Mouse (Mus musculus): ENCODE results near the gene Eps15l1. TPM values are rescaled to one million over a fixed set of nuclear protein-coding genes. Genes with fewer than 3 reads are reported as not detected.
A peak's percentile ranks its signal among the peaks of the same experiment; 100 is the strongest.

The Eps15l1 gene
- polyA plus RNA-seq, 1 experiment from 2014 or later: 71.2 TPM

- H3K27ac ChIP-seq (replicated peaks): no peak overlapping the region
- no peaks in the 10 kb centered on the region for H3K36me3 ChIP-seq
- DNase-seq (ENCODE audit: low spot score): no peak
- peaks cover 63% of the 10 kb centered on the region for H3K27me3 ChIP-seq (ENCODE audit: low read depth, poor library complexity, severe bottlenecking)
- WGBS: 93% methylated on average over 20 of the region's 20 CpGs
- no peak overlapping the region for H3K4me3 ChIP-seq
- peaks cover 31% of the 10 kb centered on the region for H3K4me1 ChIP-seq
- no peaks in the 10 kb centered on the region for H3K9me3 ChIP-seq (replicated peaks)
Observed at GRCm38 (mm10) chr8:72321635-72322441, 99.4 kb downstream of the Eps15l1 start.

GRCm38 (mm10) chr8:72320803-72321583 is 100.3 kb downstream of the Eps15l1 start:
- DNase-seq (ENCODE audit: low spot score): no peak
- WGBS: 63% methylated on average over 25 of the region's 25 CpGs
- Histone ChIP-seq H3K36me3 (no peaks in the 10 kb centered on the region), H3K9me3 (replicated peaks) (no peaks in the 10 kb centered on the region), H3K4me1 (peaks cover 38% of the 10 kb centered on the region), H3K4me3 (peak overlapping the region; percentile 63; the same call in 1 of the 2 replicates), H3K27me3 (ENCODE audit: low read depth, poor library complexity, severe bottlenecking) (peaks cover 63% of the 10 kb centered on the region), H3K27ac (replicated peaks) (no peak overlapping the region)

GRCm38 (mm10) chr8:72319921-72320802 is 101.1 kb downstream of the Eps15l1 start:
- 9% methylated on average over 55 of the region's 55 CpGs for WGBS
- Histone ChIP-seq H3K27ac (replicated peaks) (peak overlapping the region; percentile 59; the same call in 1 of the 2 replicates), H3K4me3 (peak overlapping the region; percentile 63), H3K27me3 (ENCODE audit: low read depth, poor library complexity, severe bottlenecking) (peaks cover 63% of the 10 kb centered on the region), H3K36me3 (no peaks in the 10 kb centered on the region), H3K4me1 (peaks cover 42% of the 10 kb centered on the region), H3K9me3 (replicated peaks) (no peaks in the 10 kb centered on the region)
- peak; percentile 34 for DNase-seq (ENCODE audit: low spot score)

GRCm38 (mm10) chr8:72319397-72319796 is 101.9 kb downstream of the Eps15l1 start:
- under 1% methylated on average over 48 of the region's 48 CpGs for WGBS
- DNase-seq (ENCODE audit: low spot score): no peak
- Histone ChIP-seq H3K9me3 (replicated peaks) (no peaks in the 10 kb centered on the region), H3K36me3 (no peaks in the 10 kb centered on the region), H3K27ac (replicated peaks) (peak overlapping the region; percentile 59), H3K4me3 (peak overlapping the region; percentile 63), H3K4me1 (peaks cover 42% of the 10 kb centered on the region), H3K27me3 (ENCODE audit: low read depth, poor library complexity, severe bottlenecking) (peaks cover 63% of the 10 kb centered on the region)

- peaks cover 42% of the 10 kb centered on the region for H3K4me1 ChIP-seq
- H3K4me3 ChIP-seq: peak within 1 kb of the TSS; percentile 63
- no peaks in the 10 kb centered on the region for H3K36me3 ChIP-seq
- H3K27ac ChIP-seq (replicated peaks): peak within 1 kb of the TSS; percentile 71
- peaks cover 63% of the 10 kb centered on the region for H3K27me3 ChIP-seq (ENCODE audit: low read depth, poor library complexity, severe bottlenecking)
- no peaks in the 10 kb centered on the region for H3K9me3 ChIP-seq (replicated peaks)
- DNase-seq (ENCODE audit: low spot score): peak; percentile 91
- under 1% methylated on average over 46 of the region's 46 CpGs for WGBS
Observed at GRCm38 (mm10) chr8:72318801-72319322, 102.4 kb downstream of the Eps15l1 start, which contains the start of gene Klf2. TSS of gene Klf2 (plus strand) at chr8:72319033.

GRCm38 (mm10) chr8:72317741-72318301 is 103.4 kb downstream of the Eps15l1 start:
- WGBS: 45% methylated on average over 5 of the region's 5 CpGs
- H3K9me3 ChIP-seq (replicated peaks): no peaks in the 10 kb centered on the region
- peaks cover 57% of the 10 kb centered on the region for H3K27me3 ChIP-seq (ENCODE audit: low read depth, poor library complexity, severe bottlenecking)
- H3K27ac ChIP-seq (replicated peaks): no peak overlapping the region
- no peak overlapping the region for H3K4me3 ChIP-seq
- no peaks in the 10 kb centered on the region for H3K36me3 ChIP-seq
- DNase-seq (ENCODE audit: low spot score): no peak
- H3K4me1 ChIP-seq: peaks cover 42% of the 10 kb centered on the region

GRCm38 (mm10) chr8:72316053-72316695 is 105.1 kb downstream of the Eps15l1 start:
- Histone ChIP-seq H3K27ac (replicated peaks) (no peak overlapping the region), H3K4me1 (peaks cover 42% of the 10 kb centered on the region), H3K9me3 (replicated peaks) (no peaks in the 10 kb centered on the region), H3K36me3 (no peaks in the 10 kb centered on the region), H3K27me3 (ENCODE audit: low read depth, poor library complexity, severe bottlenecking) (peaks cover 41% of the 10 kb centered on the region), H3K4me3 (no peak overlapping the region)
- DNase-seq (ENCODE audit: low spot score): peak; percentile 20
- 20% methylated on average over 10 of the region's 10 CpGs for WGBS

GRCm38 (mm10) chr8:72312926-72313518 is 108.2 kb downstream of the Eps15l1 start:
- no peak overlapping the region for H3K27ac ChIP-seq (replicated peaks)
- H3K9me3 ChIP-seq (replicated peaks): no peaks in the 10 kb centered on the region
- H3K4me3 ChIP-seq: no peak overlapping the region
- DNase-seq (ENCODE audit: low spot score): no peak
- WGBS: 83% methylated on average over 3 of the region's 3 CpGs
- H3K4me1 ChIP-seq: peaks cover 18% of the 10 kb centered on the region
- peaks cover 9% of the 10 kb centered on the region; the same call in 1 of the 2 replicates for H3K27me3 ChIP-seq (ENCODE audit: low read depth, poor library complexity, severe bottlenecking)
- H3K36me3 ChIP-seq: no peaks in the 10 kb centered on the region

GRCm38 (mm10) chr8:72310849-72311506 is 110.3 kb downstream of the Eps15l1 start:
- Histone ChIP-seq H3K27ac (replicated peaks) (no peak overlapping the region), H3K4me3 (no peak overlapping the region), H3K27me3 (ENCODE audit: low read depth, poor library complexity, severe bottlenecking) (no peaks in the 10 kb centered on the region), H3K9me3 (replicated peaks) (no peaks in the 10 kb centered on the region), H3K36me3 (no peaks in the 10 kb centered on the region), H3K4me1 (peaks cover 4% of the 10 kb centered on the region)
- 61% methylated on average over 8 of the region's 8 CpGs for WGBS
- DNase-seq (ENCODE audit: low spot score): no peak

GRCm38 (mm10) chr8:72308276-72308675 is 113.0 kb downstream of the Eps15l1 start:
- Histone ChIP-seq H3K36me3 (no peaks in the 10 kb centered on the region), H3K27me3 (ENCODE audit: low read depth, poor library complexity, severe bottlenecking) (no peaks in the 10 kb centered on the region), H3K27ac (replicated peaks) (no peak overlapping the region), H3K4me1 (no peaks in the 10 kb centered on the region), H3K4me3 (no peak overlapping the region), H3K9me3 (replicated peaks) (no peaks in the 10 kb centered on the region)
- WGBS: 87% methylated on average over 6 of the region's 6 CpGs
- DNase-seq (ENCODE audit: low spot score): no peak

- 89% methylated on average over 5 of the region's 5 CpGs for WGBS
- no peak for DNase-seq (ENCODE audit: low spot score)
- no peaks in the 10 kb centered on the region for H3K27me3 ChIP-seq (ENCODE audit: low read depth, poor library complexity, severe bottlenecking)
Observed at GRCm38 (mm10) chr8:72306913-72307312, 114.3 kb downstream of the Eps15l1 start.

More at GRCm38 (mm10) chr8:72306913-72307312, 114.3 kb downstream of the Eps15l1 start:
- no peaks in the 10 kb centered on the region for H3K9me3 ChIP-seq (replicated peaks)
- no peak overlapping the region for H3K4me3 ChIP-seq
- H3K27ac ChIP-seq (replicated peaks): no peak overlapping the region
- no peaks in the 10 kb centered on the region for H3K36me3 ChIP-seq
- no peaks in the 10 kb centered on the region for H3K4me1 ChIP-seq

All from midbrain, embryonic 10.5 days (tissue).